Mouse (Mus musculus) midbrain, embryonic 10.5 days (tissue): ENCODE results near the gene Trim37. TPM values are rescaled to one million over a fixed set of nuclear protein-coding genes. Genes with fewer than 3 reads are reported as not detected.

Experiments used
- DNase-seq: peaks from one replicate; pipeline ENCODE4 v3.0.0-alpha.2; 2017; ENCODE audit warnings: low spot score
- H3K27ac ChIP-seq: fragments of 300-500 bp; sonication (generic); replicated peaks from 2 replicates; pipeline ENCODE4 v1.5.1; 2016; ENCODE audit warnings: mild to moderate bottlenecking
- H3K27me3 ChIP-seq: fragments of 300-500 bp; sonication (generic); 2 replicates; pipeline ENCODE4 v1.6.1; 2016; ENCODE audit warnings: low read depth, mild to moderate bottlenecking; ENCODE audit not compliant: poor library complexity, severe bottlenecking
- H3K36me3 ChIP-seq: fragments of 300-500 bp; sonication (generic); 2 replicates; pipeline ENCODE4 v1.6.1; 2016; ENCODE audit warnings: mild to moderate bottlenecking, moderate library complexity
- H3K4me1 ChIP-seq: fragments of 300-500 bp; sonication (generic); 2 replicates; pipeline ENCODE4 v1.6.1; 2016
- H3K4me3 ChIP-seq: fragments of 300-500 bp; sonication (generic); 2 replicates; pipeline ENCODE4 v1.5.1; 2016; ENCODE audit warnings: mild to moderate bottlenecking, moderate library complexity
- H3K9me3 ChIP-seq: fragments of 300-500 bp; sonication (generic); replicated peaks from 2 replicates; pipeline ENCODE4 v1.6.1; 2016; ENCODE audit warnings: mild to moderate bottlenecking
- whole genome bisulfite sequencing: fragments of 180-500 bp; shearing (Covaris S2); methylation state at CpG from one replicate; pipeline ENCODE4 v1.1.7; 2016; 5-methylcytosine and 5-hydroxymethylcytosine counted together
- polyA plus RNA-seq: library from polyadenylated mRNA; unstranded; fragments of >200 nt; fragmentation: Nextera tagmentation; extraction: Ambion mirVana; gene quantifications from 2 replicates; pipeline ENCODE4 v1.2.1, GENCODE M21; 2016

Gene Trim37
- polyA plus RNA-seq, 1 experiment from 2014 or later: 74.4 TPM

- no peaks in the 10 kb centered on the region for H3K9me3 ChIP-seq
- peaks cover 55% of the 10 kb centered on the region for H3K36me3 ChIP-seq
- 89% methylated on average over 7 of the region's 7 CpGs for WGBS
These were observed 112.1 kb downstream of the Trim37 start for GRCm38 (mm10) chr11:87238891-87239530.

DNA sequence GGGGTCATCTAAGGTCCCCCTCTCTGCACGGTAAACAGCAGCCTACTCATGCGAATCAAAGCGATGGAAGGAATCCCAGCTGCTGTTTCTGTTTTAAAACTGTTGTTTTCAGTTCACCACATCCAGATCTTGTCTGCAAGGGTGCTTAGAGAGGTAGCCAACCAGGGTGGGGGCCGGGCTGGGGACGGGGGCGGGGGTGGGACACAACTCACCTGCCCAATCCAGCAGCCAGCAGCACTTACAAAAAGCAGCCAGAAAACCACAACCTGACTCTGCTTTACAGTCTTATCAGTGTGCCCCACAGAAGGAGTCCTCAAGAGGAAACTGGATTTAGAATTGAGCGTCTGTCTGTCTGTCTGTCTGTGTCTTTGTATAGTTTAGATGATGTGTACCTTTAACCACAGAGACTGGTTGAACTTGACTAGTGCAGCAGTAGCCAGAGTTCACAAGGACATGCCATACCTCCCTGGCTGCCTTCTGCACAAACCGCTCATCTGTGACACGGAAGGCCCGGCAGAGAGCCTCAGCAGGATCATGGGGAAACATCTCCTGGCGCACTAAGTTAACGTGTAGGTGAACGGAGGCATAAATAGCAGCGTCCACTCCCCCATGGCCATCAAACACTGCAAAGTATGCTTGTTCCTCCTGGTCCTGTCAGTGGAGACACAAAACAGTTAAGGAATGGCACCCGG is 113.4 kb downstream of the Trim37 start:
- DNase-seq: no peak
- 0 out of 2 replicates have a peak, but pooled peaks cover 3% of the 10 kb centered on the region for H3K4me1 ChIP-seq
- H3K9me3 ChIP-seq: no peaks in the 10 kb centered on the region
- no peak overlapping the region for H3K27ac ChIP-seq
- H3K36me3 ChIP-seq: peaks cover 42% of the 10 kb centered on the region
- WGBS: 85% methylated on average over 15 of the region's 15 CpGs
- H3K4me3 ChIP-seq: no peak overlapping the region
- H3K27me3 ChIP-seq: no peaks in the 10 kb centered on the region

More at GRCm38 (mm10) chr11:87238891-87239530, 112.1 kb downstream of the Trim37 start:
- 0 out of 2 replicates have a peak, but pooled peaks cover 3% of the 10 kb centered on the region for H3K4me1 ChIP-seq
- no peak for DNase-seq
- no peak overlapping the region for H3K27ac ChIP-seq
- H3K4me3 ChIP-seq: no peak overlapping the region
- H3K27me3 ChIP-seq: no peaks in the 10 kb centered on the region

DNA sequence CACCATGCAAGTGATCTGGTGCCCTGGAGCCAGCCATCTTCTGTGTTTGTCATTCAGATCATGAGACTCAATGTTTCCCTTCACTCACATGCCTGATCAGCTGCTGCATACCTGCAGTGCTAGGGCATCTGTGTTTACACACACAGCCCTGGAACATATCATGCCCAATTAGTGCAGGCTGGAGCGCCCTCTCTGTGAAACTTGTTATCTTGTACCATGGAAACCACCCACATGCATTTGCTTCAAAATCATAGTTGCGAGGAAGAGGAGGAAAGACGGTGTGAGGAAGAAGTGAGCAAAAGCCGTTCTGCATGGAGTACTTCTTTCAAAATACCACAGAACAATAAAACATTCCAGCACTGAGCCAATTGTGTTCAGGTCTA is 113.9 kb downstream of the Trim37 start:
- Histone ChIP-seq H3K4me3 (no peak overlapping the region), H3K9me3 (no peaks in the 10 kb centered on the region), H3K4me1 (0 out of 2 replicates have a peak, but pooled peaks cover 3% of the 10 kb centered on the region), H3K27ac (no peak overlapping the region), H3K36me3 (peaks cover 41% of the 10 kb centered on the region), H3K27me3 (no peaks in the 10 kb centered on the region)
- no peak for DNase-seq
- whole genome bisulfite sequencing: 97% methylated on average over 4 of the region's 4 CpGs

- Histone ChIP-seq H3K36me3 (peaks cover 38% of the 10 kb centered on the region), H3K27me3 (no peaks in the 10 kb centered on the region), H3K27ac (no peak overlapping the region), H3K4me3 (no peak overlapping the region), H3K9me3 (no peaks in the 10 kb centered on the region), H3K4me1 (0 out of 2 replicates have a peak, but pooled peaks cover 3% of the 10 kb centered on the region)
- no peak for DNase-seq
- 83% methylated on average over 7 of the region's 7 CpGs for WGBS
These were observed 114.4 kb downstream of the Trim37 start for GRCm38 (mm10) chr11:87241256-87241655.

- H3K36me3 ChIP-seq: peaks cover 16% of the 10 kb centered on the region
- DNase-seq: no peak
- no peak overlapping the region for H3K27ac ChIP-seq
- no peaks in the 10 kb centered on the region for H3K27me3 ChIP-seq
- no peaks in the 10 kb centered on the region for H3K9me3 ChIP-seq
- 89% methylated on average over 9 of the region's 9 CpGs for WGBS
- H3K4me1 ChIP-seq: 0 out of 2 replicates have a peak, but pooled peaks cover under 1% of the 10 kb centered on the region
- no peak overlapping the region for H3K4me3 ChIP-seq
These were observed 118.4 kb downstream of the Trim37 start for GRCm38 (mm10) chr11:87245171-87245840.

- no peak for DNase-seq
- 80% methylated on average over 4 of the region's 4 CpGs for WGBS
These were observed 119.3 kb downstream of the Trim37 start for GRCm38 (mm10) chr11:87246107-87246651.

GRCm38 (mm10) chr11:87246724-87247493 is 120.0 kb downstream of the Trim37 start:
- 80% methylated on average over 9 of the region's 9 CpGs for WGBS
- Histone ChIP-seq H3K9me3 (no peaks in the 10 kb centered on the region), H3K27ac (no peak overlapping the region), H3K4me1 (no peaks in the 10 kb centered on the region), H3K36me3 (peaks cover 4% of the 10 kb centered on the region), H3K27me3 (no peaks in the 10 kb centered on the region), H3K4me3 (no peak overlapping the region)
- DNase-seq: no peak

More at GRCm38 (mm10) chr11:87246107-87246651, 119.3 kb downstream of the Trim37 start:
- Histone ChIP-seq H3K9me3 (no peaks in the 10 kb centered on the region), H3K27me3 (no peaks in the 10 kb centered on the region), H3K27ac (no peak overlapping the region), H3K36me3 (peaks cover 7% of the 10 kb centered on the region), H3K4me3 (no peak overlapping the region), H3K4me1 (no peaks in the 10 kb centered on the region)

DNA sequence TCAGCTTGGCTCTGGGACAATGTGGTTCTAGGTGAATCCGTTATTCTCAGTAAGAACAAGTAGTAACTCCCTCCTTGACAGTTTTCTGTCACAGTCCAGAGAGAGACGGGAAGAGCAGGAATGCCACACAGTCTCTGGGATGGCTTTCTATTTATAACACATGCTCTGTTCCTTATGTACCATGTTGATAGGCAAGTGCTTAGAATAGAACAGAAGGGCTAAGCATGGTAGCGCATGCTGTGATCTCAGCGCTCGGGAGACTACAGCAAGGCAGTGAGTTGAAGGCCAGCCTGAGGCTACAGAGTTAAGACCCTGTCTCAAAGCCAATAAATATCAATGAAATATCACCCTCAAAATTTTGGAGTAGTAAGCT is 120.6 kb downstream of the Trim37 start:
- Histone ChIP-seq H3K27ac (no peak overlapping the region), H3K36me3 (peaks cover 4% of the 10 kb centered on the region)
- 89% methylated on average over 5 of the region's 5 CpGs for WGBS

GRCm38 (mm10) chr11:87250132-87250531 is 123.3 kb downstream of the Trim37 start:
- Histone ChIP-seq H3K9me3 (no peaks in the 10 kb centered on the region), H3K27me3 (no peaks in the 10 kb centered on the region), H3K27ac (no peak overlapping the region), H3K4me3 (no peak overlapping the region), H3K4me1 (no peaks in the 10 kb centered on the region), H3K36me3 (no peaks in the 10 kb centered on the region)
- 75% methylated on average over 6 of the region's 6 CpGs for WGBS
- DNase-seq: no peak

More for the DNA sequence above, 120.6 kb downstream of the Trim37 start:
- Histone ChIP-seq H3K4me1 (no peaks in the 10 kb centered on the region), H3K4me3 (no peak overlapping the region), H3K9me3 (no peaks in the 10 kb centered on the region), H3K27me3 (no peaks in the 10 kb centered on the region)
- no peak for DNase-seq

DNA sequence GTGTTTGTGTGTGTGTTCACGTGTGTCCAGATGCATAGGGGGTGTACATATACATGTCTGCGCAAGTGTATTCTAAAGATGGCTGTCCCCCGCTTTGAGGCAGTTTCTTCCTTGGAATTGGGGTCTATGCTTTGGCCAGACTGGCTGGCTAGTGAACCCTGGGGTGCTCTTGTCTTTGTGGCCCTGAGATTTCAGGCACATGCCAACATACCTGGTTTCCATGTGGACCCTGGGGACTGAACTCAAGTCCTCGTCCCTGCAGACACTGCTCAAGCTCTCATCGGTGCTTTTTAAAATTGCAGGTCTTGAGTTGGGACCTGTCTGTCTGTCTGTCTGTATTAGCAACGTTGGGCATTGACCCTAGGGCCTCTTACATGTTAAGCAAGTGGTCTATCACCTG is 126.4 kb downstream of the Trim37 start:
- H3K4me3 ChIP-seq: no peak overlapping the region
- no peak for DNase-seq
- no peaks in the 10 kb centered on the region for H3K4me1 ChIP-seq
- no peaks in the 10 kb centered on the region for H3K36me3 ChIP-seq
- 93% methylated on average over 6 of the region's 6 CpGs for WGBS
- no peaks in the 10 kb centered on the region for H3K9me3 ChIP-seq
- H3K27me3 ChIP-seq: no peaks in the 10 kb centered on the region
- no peak overlapping the region for H3K27ac ChIP-seq

DNA sequence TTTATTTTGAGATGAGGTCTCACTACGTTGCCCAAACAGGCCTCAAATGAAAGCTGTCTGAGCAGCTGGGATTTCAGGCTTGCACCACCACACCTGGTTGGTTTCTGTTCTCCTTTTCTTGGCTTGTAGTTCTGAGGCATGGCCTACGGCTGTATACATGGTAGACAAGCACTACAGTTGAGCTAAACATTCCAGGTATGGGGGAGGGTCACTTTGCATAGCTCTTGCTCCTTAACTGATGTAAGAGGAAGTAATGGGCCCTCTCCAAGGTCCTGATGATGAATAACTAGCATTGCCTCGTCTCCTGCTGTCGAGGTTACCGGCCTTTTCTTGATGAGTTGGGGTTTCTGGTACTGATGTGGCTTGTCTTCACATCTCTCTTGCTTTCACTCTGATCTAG is 127.3 kb downstream of the Trim37 start:
- Histone ChIP-seq H3K9me3 (no peaks in the 10 kb centered on the region), H3K27ac (no peak overlapping the region), H3K36me3 (no peaks in the 10 kb centered on the region), H3K4me3 (no peak overlapping the region), H3K27me3 (no peaks in the 10 kb centered on the region), H3K4me1 (no peaks in the 10 kb centered on the region)
- 75% methylated on average over 5 of the region's 5 CpGs for WGBS
- DNase-seq: no peak

DNA sequence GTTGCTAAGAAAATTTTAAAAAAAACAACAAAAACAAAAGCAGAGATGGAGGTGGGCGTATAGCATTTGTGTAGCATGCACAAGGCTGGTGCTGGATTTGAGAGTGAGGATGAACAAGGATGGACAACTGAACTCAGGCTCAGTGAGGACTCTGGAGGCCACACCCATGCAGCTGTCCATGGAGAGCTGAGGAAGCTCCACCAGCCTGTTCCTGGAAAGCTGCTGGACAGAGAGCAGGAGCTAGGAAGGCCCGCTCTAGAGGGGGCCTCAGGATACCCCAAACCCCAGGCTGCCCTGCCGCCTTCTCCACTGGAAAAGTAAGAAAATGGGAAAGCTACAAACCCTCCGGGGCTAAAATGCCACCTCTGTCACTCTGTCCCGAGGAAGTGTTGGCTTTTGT is 130.4 kb downstream of the Trim37 start:
- Histone ChIP-seq H3K27ac (no peak overlapping the region), H3K4me1 (no peaks in the 10 kb centered on the region), H3K27me3 (no peaks in the 10 kb centered on the region), H3K9me3 (no peaks in the 10 kb centered on the region), H3K36me3 (no peaks in the 10 kb centered on the region), H3K4me3 (no peak overlapping the region)
- no peak for DNase-seq
- WGBS: 89% methylated on average over 5 of the region's 5 CpGs
